Mouse (Mus musculus): ENCODE measurements around the gene Soga1. TPM values are rescaled to one million over a fixed set of nuclear protein-coding genes. Genes with fewer than 3 reads are reported as not detected.

Soga1 gene
- polyA plus RNA-seq, 1 experiment from 2014 or later = 5.4 TPM

DNA sequence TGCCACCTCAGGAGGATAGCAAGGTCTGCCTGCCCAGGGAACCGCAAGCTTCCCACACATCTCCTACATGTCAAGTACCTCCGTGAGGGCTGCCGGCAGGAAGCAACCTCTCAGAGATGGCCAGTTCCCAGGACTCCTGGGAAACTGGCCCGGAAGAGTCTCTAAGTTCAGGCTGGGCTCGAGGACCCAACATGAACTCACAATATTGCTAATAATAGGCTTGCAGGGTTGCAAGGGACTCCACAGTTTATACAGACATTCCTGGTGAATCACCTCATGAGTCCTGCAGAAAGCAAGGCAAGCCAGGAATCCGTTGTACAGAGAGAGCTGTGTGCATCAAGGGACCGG lies 13.2 kb downstream of the Soga1 start:
- Histone ChIP-seq H3K4me1 (ENCODE audit: control insufficient read depth, insufficient read depth, low read length) (peaks cover 3% of the 10 kb centered on the region; the same call in 1 of the 2 replicates), H3K9me3 (replicated peaks; ENCODE audit: control insufficient read depth, low read length) (no peaks in the 10 kb centered on the region), H3K36me3 (replicated peaks; ENCODE audit: control insufficient read depth, insufficient read depth, low read depth, low read length) (0 out of 2 replicates have a peak, but pooled peaks cover 2% of the 10 kb centered on the region), H3K9ac (replicated peaks; ENCODE audit: low read length) (no peak overlapping the region), H3K4me3 (ENCODE audit: low read depth, low read length) (no peak overlapping the region), H3K27ac (replicated peaks; ENCODE audit: low read depth, low read length) (no peak overlapping the region), H3K27me3 (ENCODE audit: control insufficient read depth, insufficient read depth, low read length) (no peaks in the 10 kb centered on the region), H3K4me2 (ENCODE audit: low read depth, low read length) (no peak overlapping the region)
- WGBS = 78% methylated on average over 7 of the region's 7 CpGs
- ATAC-seq (replicated peaks; ENCODE audit: insufficient number of reproducible peaks, low FRiP score, low TSS enrichment, low read depth) (no peak), DNase-seq (ENCODE audit: low spot score) (no peak)

DNA sequence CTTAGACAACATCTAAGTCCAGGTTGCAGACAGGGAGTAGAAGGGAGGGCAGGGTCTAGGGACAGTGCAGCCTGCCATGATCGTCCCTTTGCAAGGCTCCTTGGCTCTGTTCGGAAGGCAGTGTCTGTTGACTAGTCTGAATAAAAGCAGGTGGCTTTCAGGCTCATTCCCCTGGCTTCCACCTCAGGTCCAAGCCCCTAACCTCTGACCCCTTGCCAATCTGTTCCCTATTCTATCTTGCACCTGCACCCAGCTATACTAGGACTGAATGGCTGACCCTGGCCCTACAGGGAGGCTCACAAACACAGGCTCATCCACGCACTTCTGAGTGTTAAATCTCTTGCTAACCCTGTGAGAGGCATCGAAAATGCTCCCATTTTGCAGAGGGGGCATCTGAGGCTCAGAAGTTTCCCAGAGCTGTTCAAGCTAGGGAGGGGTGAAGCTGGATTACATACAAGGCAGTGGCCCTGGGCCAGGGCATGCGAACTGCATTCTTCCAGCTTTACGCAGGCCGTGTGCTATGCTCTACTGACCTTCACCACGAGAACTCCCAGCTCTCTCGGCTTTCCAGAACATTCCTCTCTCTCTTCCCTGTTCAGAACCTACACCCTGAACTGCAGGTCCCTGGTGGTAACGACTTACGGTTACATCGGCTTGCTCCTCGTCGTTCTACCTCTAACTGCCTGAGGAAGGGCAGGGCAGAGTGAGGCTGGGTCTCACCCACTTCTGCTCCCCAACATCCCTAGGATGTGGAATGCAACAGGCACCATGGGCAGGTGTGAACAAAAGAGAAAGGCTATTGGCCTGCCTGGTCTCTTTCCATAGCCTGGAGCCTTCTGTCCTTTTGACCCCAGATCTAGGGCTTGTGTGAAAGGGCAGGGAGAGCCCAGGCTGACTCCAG lies 13.8 kb downstream of the Soga1 start:
- DNase-seq (ENCODE audit: low spot score) (no peak), ATAC-seq (replicated peaks; ENCODE audit: insufficient number of reproducible peaks, low FRiP score, low TSS enrichment, low read depth) (no peak)
- no peak overlapping the region for H3K4me3 ChIP-seq (ENCODE audit: low read depth, low read length)
- H3K4me1 ChIP-seq (ENCODE audit: control insufficient read depth, insufficient read depth, low read length) = peaks cover 3% of the 10 kb centered on the region; the same call in 1 of the 2 replicates
- 83% methylated on average over 14 of the region's 14 CpGs for WGBS
- no peaks in the 10 kb centered on the region for H3K27me3 ChIP-seq (ENCODE audit: control insufficient read depth, insufficient read depth, low read length)
- 0 out of 2 replicates have a peak, but pooled peaks cover 2% of the 10 kb centered on the region for H3K36me3 ChIP-seq (replicated peaks; ENCODE audit: control insufficient read depth, insufficient read depth, low read depth, low read length)
- no peak overlapping the region for H3K9ac ChIP-seq (replicated peaks; ENCODE audit: low read length)
- no peaks in the 10 kb centered on the region for H3K9me3 ChIP-seq (replicated peaks; ENCODE audit: control insufficient read depth, low read length)
- no peak overlapping the region for H3K27ac ChIP-seq (replicated peaks; ENCODE audit: low read depth, low read length)
- H3K4me2 ChIP-seq (ENCODE audit: low read depth, low read length) = no peak overlapping the region

DNA sequence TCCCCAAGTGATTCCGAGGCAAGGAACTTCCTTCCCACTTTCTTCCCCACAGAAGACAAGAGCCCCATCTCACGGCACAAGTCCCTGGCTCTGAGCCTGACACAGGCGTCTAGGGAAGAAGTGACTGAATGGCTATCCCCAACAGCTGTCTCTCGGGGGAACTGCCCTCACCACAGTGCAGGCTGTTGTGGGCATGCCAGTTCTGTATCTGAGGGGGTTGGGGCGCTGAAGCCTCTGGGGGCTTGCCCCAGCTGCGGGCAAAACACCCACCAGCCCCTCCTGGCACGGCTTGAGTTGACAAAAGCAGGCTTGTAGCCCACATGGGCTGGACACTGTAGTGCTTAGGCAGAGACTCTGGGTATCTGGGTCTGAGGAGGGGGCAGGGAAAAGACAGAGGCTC lies 14.9 kb downstream of the Soga1 start:
- H3K4me2 ChIP-seq (ENCODE audit: low read depth, low read length) = no peak overlapping the region
- H3K27ac ChIP-seq (replicated peaks; ENCODE audit: low read depth, low read length) = no peak overlapping the region
- H3K4me3 ChIP-seq (ENCODE audit: low read depth, low read length) = no peak overlapping the region
- H3K9ac ChIP-seq (replicated peaks; ENCODE audit: low read length) = no peak overlapping the region
- WGBS = 78% methylated on average over 7 of the region's 7 CpGs
- H3K27me3 ChIP-seq (ENCODE audit: control insufficient read depth, insufficient read depth, low read length) = no peaks in the 10 kb centered on the region
- ATAC-seq (replicated peaks; ENCODE audit: insufficient number of reproducible peaks, low FRiP score, low TSS enrichment, low read depth) (no peak), DNase-seq (ENCODE audit: low spot score) (no peak)
- H3K4me1 ChIP-seq (ENCODE audit: control insufficient read depth, insufficient read depth, low read length) = no peaks in the 10 kb centered on the region
- peaks cover 5% of the 10 kb centered on the region; the same call in 1 of the 2 replicates for H3K36me3 ChIP-seq (replicated peaks; ENCODE audit: control insufficient read depth, insufficient read depth, low read depth, low read length)
- H3K9me3 ChIP-seq (replicated peaks; ENCODE audit: control insufficient read depth, low read length) = no peaks in the 10 kb centered on the region

DNA sequence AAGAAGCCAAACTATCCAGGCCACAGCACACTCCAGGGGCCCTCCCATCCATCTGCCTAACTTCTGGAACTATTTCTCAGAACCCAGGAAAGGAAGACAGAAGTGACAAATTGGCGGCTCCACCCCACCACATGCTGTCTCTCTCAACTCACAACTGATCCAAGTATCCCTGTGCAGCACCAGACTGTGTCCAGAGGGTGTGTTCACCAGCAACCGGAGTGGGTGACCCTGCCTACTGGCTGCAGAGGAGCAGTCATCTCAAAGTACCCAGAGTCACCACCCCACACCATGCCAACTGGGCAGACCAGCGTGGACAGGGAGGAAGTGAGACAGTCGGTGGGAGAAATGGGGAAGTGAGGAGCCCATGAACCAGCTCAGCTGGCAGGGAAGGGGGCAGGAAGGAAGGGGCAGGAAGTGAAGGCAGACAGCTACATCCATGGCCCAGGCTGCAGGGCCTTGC lies 15.8 kb downstream of the Soga1 start:
- Histone ChIP-seq H3K4me1 (ENCODE audit: control insufficient read depth, insufficient read depth, low read length) (peaks cover 5% of the 10 kb centered on the region), H3K4me3 (ENCODE audit: low read depth, low read length) (no peak overlapping the region), H3K9ac (replicated peaks; ENCODE audit: low read length) (no peak overlapping the region; the same call in 1 of the 2 replicates), H3K4me2 (ENCODE audit: low read depth, low read length) (no peak overlapping the region), H3K9me3 (replicated peaks; ENCODE audit: control insufficient read depth, low read length) (no peaks in the 10 kb centered on the region), H3K36me3 (replicated peaks; ENCODE audit: control insufficient read depth, insufficient read depth, low read depth, low read length) (peaks cover 5% of the 10 kb centered on the region; the same call in 1 of the 2 replicates), H3K27ac (replicated peaks; ENCODE audit: low read depth, low read length) (no peak overlapping the region), H3K27me3 (ENCODE audit: control insufficient read depth, insufficient read depth, low read length) (no peaks in the 10 kb centered on the region)
- no peak for ATAC-seq (replicated peaks; ENCODE audit: insufficient number of reproducible peaks, low FRiP score, low TSS enrichment, low read depth)
- WGBS = 74% methylated on average over 4 of the region's 4 CpGs
- no peak for DNase-seq (ENCODE audit: low spot score)

DNA sequence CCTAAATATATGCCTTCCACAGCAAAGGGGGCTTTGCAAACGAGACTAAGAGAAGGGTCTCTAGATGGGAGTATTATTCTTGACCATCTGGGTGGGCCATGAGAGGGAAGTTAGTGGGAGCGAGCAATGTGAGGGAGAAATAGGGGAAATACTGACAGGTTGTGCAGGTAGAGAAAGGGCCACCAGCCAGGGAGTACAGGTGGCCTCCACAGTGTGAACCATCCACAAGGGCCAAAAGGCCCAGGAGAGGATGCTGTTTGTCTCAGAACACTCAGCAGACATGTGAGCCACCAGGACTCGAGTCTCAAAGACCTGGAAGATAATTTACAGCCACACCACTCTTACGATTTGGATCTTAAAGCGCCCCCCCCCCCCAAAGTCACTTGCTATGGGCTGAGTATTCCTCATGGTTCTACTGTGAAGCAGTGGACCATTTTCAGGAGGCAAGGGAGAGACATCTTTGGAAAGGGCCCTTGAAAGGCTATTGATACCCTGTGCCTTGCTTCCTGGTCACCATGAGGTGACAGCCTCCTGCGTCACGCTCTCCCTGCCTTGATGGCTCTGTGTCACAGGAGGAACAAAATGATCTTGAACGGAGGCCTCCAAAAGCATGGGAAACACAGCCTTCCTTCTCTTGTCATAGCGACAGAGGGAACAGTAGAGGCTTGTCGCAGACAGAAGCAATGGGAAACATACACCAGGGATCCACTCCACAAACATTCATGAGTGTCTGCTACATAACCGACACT lies 18.3 kb downstream of the Soga1 start:
- H3K4me2 ChIP-seq (ENCODE audit: low read depth, low read length) = no peak overlapping the region
- no peak overlapping the region for H3K27ac ChIP-seq (replicated peaks; ENCODE audit: low read depth, low read length)
- no peak overlapping the region for H3K9ac ChIP-seq (replicated peaks; ENCODE audit: low read length)
- no peaks in the 10 kb centered on the region for H3K9me3 ChIP-seq (replicated peaks; ENCODE audit: control insufficient read depth, low read length)
- no peaks in the 10 kb centered on the region for H3K27me3 ChIP-seq (ENCODE audit: control insufficient read depth, insufficient read depth, low read length)
- WGBS = 91% methylated on average over 11 of the region's 11 CpGs
- DNase-seq (ENCODE audit: low spot score) = no peak
- no peak for ATAC-seq (replicated peaks; ENCODE audit: insufficient number of reproducible peaks, low FRiP score, low TSS enrichment, low read depth)
- peaks cover 7% of the 10 kb centered on the region for H3K4me1 ChIP-seq (ENCODE audit: control insufficient read depth, insufficient read depth, low read length)
- peaks cover 3% of the 10 kb centered on the region; the same call in 1 of the 2 replicates for H3K36me3 ChIP-seq (replicated peaks; ENCODE audit: control insufficient read depth, insufficient read depth, low read depth, low read length)
- no peak overlapping the region for H3K4me3 ChIP-seq (ENCODE audit: low read depth, low read length)

DNA sequence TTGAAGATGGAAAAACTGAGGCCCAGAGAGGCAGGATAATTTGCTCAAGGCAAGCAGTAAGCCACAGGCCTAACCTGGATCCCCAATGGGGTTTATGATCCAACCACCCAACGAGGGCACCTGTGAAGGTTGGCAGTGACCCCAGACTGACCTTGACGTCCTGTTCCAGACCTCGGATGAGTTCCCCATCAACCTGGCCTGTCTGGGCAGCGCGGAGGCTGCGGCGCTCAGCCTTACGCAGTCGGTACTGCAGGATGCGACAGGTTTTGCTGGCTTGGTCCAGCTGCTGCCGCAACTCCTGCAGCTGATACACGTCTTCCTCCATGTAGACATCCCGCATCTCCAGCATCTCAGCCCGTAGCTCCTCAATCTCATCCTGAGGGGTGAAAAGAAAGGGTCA lies 19.0 kb downstream of the Soga1 start:
- DNase-seq (ENCODE audit: low spot score) = no peak
- H3K27me3 ChIP-seq (ENCODE audit: control insufficient read depth, insufficient read depth, low read length) = no peaks in the 10 kb centered on the region
- H3K4me1 ChIP-seq (ENCODE audit: control insufficient read depth, insufficient read depth, low read length) = peaks cover 7% of the 10 kb centered on the region
- H3K9me3 ChIP-seq (replicated peaks; ENCODE audit: control insufficient read depth, low read length) = no peaks in the 10 kb centered on the region
- no peak overlapping the region for H3K27ac ChIP-seq (replicated peaks; ENCODE audit: low read depth, low read length)
- H3K36me3 ChIP-seq (replicated peaks; ENCODE audit: control insufficient read depth, insufficient read depth, low read depth, low read length) = peaks cover 3% of the 10 kb centered on the region; the same call in 1 of the 2 replicates
- H3K4me3 ChIP-seq (ENCODE audit: low read depth, low read length) = no peak overlapping the region
- H3K9ac ChIP-seq (replicated peaks; ENCODE audit: low read length) = no peak overlapping the region
- 92% methylated on average over 14 of the region's 14 CpGs for WGBS
- no peak overlapping the region for H3K4me2 ChIP-seq (ENCODE audit: low read depth, low read length)
- ATAC-seq (replicated peaks; ENCODE audit: insufficient number of reproducible peaks, low FRiP score, low TSS enrichment, low read depth) = no peak

DNA sequence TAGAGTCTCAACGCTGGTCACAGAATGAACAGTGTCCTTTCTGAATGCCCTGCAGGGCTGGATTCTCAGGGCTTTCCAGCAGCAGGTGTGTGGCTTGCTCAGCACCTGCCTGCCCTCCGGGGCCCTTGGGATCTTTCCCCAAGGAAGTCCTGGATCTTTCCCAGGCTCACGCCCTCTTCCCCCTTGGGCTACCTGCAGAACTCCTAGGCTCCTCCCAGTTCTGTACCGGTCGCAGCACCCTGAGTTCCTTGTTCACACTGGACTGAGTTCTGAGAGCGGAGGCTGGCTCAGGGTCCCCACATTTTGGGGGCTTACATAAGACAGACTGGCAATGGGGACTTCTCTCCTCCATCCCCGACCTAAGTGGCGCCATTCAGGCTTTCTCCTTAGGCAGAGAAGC lies 19.9 kb downstream of the Soga1 start:
- Histone ChIP-seq H3K4me2 (ENCODE audit: low read depth, low read length) (no peak overlapping the region), H3K4me1 (ENCODE audit: control insufficient read depth, insufficient read depth, low read length) (peaks cover 7% of the 10 kb centered on the region), H3K9me3 (replicated peaks; ENCODE audit: control insufficient read depth, low read length) (no peaks in the 10 kb centered on the region), H3K36me3 (replicated peaks; ENCODE audit: control insufficient read depth, insufficient read depth, low read depth, low read length) (peaks cover 3% of the 10 kb centered on the region; the same call in 1 of the 2 replicates), H3K27ac (replicated peaks; ENCODE audit: low read depth, low read length) (peak overlapping the region; percentile 57; the same call in 1 of the 2 replicates), H3K4me3 (ENCODE audit: low read depth, low read length) (no peak overlapping the region), H3K27me3 (ENCODE audit: control insufficient read depth, insufficient read depth, low read length) (no peaks in the 10 kb centered on the region), H3K9ac (replicated peaks; ENCODE audit: low read length) (no peak overlapping the region; the same call in 1 of the 2 replicates)
- no peak for ATAC-seq (replicated peaks; ENCODE audit: insufficient number of reproducible peaks, low FRiP score, low TSS enrichment, low read depth)
- no peak for DNase-seq (ENCODE audit: low spot score)
- 62% methylated on average over 8 of the region's 8 CpGs for WGBS

All from embryonic facial prominence, embryonic 11.5 days (tissue).